Mouse (Mus musculus) frontal cortex, postnatal 25 days (tissue): ENCODE measurements around the gene Atf6b.

Experiments
- DNase-seq, 2 experiments: peaks; one replicate each; pipeline ENCODE4 v3.0.0; 2022; ENCODE audit warnings: low spot score in 2 of 2

The Atf6b gene

DNA sequence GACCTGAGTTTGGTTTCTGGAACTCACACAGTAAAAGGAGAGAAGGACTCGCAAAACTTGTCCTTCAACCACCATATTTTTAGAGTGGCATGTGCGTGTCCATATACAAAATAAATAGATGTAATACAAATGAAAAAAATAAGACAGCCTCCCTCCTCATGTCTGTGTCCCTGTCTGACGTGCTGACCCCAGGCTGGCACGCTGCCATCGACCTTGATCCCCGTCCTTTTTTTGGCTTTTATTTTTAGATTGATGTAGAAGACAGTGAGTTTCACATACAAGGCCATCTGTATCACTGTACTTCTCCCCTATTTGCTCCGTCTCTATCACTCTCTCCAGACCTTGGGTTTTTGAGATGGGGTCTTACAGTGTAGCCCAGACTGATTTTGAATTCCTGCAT is 17.5 kb downstream of the Atf6b start:
- no peak for DNase-seq

DNA sequence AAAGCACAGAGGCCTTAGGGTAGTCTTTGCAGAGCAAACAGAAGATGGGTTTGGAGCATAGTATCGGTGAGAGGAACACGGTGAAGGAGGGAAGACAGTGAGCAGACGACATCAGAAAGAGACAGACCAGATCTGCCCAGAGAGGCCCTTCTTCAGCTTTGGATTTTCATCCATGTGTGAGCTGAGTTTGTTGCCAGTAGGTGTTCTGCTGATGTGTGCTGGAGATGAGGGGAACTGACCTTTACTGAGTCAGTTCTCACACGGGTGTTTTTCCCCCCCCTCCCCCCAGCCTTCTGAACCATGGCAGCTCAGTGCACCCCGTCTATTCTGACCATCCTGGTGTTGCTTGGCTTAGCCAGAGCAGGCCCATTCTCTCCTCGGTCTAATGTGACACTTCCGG is 23.3 kb downstream of the Atf6b start, which contains the start of gene Tnxb:
Gene Tnxb, plus strand, starts transcription at position 301 of the 400 bp plus-strand sequence.
- DNase-seq, result no peak

DNA sequence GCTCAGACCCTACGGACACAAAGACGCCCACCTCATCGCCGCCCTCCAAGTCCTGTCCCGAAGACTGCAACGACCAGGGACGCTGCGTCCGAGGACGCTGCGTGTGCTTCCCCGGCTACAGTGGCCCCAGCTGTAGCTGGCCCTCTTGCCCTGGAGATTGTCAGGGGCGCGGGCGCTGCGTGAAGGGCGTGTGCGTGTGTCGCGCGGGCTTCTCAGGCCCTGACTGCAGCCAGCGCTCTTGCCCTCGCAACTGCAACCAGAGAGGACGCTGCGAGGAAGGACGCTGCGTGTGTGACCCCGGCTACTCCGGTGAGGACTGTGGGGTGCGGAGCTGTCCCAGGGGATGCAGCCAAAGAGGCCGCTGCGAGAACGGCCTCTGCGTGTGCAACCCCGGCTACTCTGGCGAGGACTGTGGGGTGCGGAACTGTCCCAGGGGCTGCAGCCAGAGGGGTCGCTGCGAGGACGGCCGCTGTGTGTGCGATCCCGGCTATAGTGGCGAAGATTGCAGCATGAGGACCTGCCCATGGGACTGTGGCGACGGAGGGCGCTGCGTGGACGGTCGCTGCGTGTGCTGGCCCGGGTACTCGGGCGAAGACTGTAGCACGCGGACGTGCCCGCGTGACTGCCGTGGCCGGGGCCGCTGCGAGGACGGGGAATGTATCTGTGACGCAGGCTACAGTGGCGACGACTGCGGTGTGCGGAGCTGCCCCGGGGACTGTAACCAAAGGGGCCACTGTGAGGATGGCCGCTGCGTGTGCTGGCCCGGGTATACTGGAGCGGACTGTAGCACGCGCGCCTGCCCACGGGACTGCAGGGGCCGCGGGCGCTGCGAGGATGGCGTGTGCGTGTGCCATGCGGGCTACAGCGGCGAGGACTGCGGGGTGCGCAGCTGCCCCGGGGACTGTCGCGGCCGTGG is 24.5 kb downstream of the Atf6b start:
- DNase-seq, result no peak

DNA sequence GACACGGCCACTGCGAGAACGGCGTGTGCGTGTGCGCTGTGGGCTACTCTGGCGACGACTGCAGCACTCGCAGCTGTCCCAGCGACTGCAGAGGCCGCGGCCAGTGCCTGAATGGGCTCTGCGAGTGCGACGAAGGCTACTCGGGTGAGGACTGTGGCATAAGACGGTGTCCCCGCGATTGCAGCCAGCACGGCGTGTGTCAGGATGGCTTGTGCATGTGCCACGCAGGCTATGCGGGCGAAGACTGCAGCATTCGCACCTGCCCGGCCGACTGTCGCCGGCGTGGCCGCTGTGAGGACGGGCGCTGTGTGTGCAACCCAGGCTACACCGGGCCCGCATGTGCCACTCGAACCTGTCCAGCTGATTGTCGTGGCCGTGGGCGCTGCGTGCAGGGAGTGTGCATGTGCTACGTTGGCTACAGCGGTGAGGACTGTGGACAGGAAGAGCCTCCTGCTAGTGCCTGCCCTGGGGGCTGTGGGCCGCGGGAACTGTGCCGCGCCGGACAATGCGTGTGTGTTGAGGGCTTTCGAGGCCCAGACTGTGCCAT is 25.4 kb downstream of the Atf6b start:
- DNase-seq, result no peak

DNA sequence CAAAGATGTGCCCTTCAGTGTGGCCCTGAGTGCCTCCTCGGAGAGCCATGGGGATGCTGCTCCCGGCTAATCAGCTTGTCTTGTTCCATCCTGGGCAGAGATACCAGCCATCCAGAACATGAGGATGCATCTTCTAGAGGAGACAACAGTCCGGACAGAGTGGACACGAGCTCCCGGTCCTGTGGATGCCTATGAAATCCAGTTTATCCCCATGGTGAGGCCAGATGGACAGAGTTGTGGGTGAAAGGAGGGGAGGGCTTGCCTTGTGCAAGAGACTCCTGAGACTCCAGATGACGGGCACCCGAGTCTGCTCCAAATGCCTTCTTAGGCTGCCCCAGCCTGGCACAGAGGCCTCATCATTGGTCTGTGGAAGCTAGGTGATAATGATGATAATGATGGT is 26.2 kb downstream of the Atf6b start:
- no peak for DNase-seq

DNA sequence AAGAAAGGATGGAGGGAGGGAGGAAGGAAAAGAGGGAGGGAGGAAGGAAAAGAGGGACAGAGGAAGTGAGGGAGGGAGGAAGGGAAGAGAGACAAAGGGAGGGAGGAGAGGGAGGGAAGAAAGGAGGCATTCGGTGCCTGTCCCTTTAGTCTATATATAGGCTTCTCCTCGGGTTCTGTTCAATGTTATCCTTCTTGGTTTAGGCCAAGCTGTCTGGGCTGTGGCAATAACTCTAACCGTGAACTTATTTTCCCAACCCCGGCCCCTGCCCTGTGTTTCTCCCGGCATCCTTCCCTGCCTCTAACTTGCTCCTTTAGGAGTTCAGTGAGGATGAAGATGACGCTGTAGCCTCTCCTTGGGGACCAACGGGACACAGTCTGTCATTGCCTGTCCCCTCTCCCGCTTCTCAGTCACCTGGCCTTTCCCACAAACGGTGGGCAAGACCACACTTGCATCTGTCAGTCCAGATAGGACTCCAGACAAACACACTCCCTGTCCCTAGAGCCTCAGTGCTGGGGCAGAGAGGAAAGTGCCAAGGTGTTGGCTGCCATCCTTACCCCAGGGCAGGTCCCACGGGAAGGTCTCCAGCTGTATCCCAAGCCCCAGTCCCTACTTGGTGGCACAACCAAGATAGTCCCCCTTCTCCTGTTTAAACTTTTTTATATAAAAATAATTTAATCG is 27.7 kb downstream of the Atf6b start:
- no peak for DNase-seq

DNA sequence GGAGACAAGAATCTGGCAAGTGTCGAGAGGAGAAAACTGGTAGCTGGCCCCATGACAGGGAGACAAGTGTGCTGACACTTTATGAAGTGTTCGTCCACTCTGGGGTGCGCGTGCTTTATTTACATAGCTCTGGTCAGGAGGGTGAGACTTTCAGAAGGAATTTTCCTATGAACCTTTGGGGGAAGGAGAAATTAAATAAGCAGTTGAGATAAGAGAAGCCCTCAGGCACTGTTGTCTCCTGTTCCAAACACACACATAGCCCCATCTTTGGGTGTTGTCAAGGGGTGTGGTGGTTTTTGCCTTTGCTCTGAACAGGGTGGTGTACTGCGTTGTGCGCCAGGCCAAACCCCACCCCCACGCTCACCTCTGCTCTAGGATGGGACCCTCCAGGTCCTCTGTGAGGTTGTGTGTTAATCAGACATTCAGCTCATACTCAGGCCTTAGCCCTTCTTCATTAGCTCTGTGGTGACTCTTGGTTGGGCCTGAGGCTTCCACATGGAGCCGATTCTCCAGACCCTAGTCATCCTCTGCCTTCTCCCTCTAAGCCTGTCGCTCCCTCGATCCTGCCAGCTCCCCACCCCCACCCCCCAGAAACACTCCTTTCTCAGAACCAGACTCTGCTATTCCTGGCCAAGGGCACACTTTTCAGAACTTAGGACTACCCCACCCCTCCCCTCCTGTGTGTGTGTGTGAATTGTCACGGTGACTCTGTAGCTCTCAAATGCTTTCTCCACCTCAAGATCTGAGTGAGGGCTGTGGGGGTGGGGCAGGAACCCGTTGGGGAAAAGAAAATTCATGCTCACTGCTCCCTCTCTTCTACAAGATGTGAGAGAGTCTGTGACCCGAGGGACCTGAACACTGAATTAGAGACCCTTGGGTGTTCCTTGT is 28.5 kb downstream of the Atf6b start:
- DNase-seq, result no peak

DNA sequence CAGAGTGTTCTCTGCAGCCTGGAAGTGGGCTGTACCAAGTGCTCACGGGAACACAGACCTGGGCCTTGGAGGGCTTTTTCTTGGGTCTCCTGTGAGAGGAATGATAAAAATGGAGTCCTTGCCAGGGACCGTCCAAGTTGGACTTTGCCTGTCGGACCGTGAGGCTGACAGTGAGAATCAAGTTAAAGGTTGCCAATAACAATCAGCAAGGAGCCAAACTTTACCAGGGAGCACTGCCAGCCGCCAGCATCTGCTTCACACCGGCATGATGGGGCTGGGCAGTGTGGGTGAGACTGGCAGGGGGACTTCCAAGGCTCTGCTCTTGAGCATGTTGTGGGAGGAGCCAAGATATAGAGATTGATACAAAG is 29.1 kb downstream of the Atf6b start:
- no peak for DNase-seq

DNA sequence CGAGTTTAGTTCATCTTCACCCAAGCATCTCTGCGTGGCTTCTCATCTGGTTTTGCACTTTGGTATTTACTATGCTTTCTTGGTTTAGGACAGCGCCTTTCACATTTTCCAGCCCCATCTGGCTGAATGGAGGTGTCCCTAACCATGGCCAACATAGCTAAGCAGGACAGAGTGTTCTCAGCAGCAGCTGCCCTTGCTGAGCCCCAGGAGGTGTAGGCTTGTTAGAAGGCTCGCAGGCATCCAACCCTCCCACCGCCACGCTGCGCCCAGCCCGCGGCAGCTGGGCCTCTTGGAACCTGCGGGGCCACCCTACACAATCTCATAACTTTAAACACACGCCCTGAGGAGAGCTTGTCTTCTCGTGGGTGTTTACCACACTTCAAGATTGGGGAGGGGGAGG is 29.7 kb downstream of the Atf6b start:
- no peak for DNase-seq

DNA sequence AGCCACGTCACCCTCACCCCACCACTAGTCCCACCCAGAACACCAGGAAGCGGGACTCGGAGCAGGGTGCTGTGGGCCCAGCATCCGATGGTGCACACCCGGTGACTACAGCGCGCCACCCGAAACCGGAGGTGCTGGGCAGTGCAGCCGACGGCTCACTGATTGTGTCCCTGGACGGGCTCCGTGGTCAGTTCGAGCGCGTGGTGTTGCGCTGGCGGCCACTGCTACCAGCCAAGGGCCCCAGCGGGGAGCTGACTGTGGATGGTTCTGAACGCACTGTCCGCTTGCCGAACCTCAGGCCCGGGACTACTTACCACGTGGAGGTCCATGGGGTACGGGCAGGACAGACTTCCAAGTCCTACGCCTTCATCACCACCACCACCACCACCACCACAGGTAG is 33.2 kb downstream of the Atf6b start:
- no peak for DNase-seq

DNA sequence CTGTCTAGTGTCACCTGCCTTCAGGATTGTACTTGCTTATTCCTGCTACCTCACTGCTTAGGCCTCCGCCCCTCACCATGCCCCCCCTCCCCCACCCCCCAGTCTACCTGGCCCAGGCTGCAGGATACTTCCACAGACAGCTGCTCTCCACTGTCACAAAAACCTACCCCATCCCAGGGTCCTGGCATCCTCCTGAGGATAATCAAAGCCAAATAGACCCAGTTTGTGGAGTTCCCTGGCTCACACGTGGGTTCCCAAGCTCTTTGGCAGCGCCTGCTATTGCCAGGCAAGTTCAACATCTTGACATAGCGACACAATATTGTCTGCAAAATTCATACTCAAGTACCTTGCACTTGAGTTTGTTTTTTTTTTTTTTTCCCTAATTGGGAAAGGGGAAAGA is 33.7 kb downstream of the Atf6b start:
- no peak for DNase-seq

DNA sequence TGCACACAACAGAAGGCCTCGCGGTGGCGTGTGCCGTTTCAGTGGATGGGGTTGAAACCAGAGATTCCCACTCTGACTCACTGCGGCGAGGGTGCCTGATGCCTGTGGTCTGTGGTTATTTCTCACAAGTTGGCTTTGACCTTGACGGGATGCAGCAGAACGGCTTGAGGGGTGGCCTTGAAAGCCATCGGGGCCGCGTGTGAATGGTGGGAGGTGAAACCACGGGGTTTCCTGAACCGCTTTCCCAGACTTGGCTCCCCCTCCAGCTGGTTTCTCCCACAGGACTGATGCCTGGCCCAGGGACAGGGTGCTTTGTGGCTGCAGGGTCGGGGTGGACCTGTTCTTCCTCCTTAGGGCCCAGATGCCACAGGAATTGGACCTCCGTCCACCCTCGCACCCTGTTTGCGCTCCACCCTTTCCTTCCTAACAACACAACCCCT is 34.2 kb downstream of the Atf6b start:
- no peak for DNase-seq

DNA sequence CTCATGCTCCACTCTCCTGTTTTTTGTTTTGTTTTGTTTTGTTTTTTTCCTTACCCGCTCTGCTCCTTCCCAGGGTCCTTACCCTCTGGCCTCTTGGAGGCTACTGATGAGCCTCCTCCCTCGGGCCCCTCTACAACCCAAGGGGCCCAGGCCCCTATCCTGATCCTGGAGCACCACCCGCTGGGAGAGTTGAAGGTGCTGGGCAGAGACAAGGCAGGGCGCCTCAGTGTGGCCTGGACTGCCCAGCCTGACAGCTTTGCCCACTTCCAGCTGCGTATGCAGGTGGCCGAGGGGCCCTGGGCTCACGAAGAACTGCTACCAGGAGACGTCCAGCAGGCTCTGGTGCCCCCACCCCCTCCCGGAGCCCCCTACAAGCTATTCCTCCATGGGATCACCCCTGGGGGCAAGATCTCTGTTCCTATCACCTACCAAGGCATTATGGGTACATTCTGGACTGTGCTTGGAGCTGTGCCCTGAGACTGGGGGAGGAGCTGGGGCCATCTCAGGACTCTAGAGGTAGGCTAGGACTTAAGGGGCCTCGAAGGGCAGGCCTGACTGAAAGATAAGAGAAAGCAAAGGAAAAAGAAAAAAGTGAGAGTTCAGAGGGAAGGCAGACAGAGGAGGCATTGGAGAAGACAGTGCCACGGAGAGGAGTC is 35.1 kb downstream of the Atf6b start:
- DNase-seq, result no peak

DNA sequence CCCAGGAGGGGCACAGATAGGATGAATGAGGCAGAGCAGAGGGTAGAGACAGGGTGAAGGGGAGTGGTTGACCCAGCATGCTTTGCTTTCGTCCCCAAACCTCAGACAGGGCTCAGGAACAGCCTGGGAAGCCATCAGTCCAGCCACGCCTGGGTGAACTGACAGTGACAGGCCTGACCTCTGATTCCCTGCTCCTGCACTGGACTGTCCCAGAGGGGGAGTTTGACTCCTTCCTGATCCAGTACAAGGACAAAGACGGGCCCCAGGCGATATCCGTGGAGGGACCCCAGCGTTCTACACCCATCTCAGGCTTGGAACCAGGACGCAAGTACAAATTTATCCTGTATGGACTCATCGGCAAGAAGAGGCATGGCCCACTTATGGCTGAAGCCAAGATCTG is 36.2 kb downstream of the Atf6b start:
- no peak for DNase-seq

DNA sequence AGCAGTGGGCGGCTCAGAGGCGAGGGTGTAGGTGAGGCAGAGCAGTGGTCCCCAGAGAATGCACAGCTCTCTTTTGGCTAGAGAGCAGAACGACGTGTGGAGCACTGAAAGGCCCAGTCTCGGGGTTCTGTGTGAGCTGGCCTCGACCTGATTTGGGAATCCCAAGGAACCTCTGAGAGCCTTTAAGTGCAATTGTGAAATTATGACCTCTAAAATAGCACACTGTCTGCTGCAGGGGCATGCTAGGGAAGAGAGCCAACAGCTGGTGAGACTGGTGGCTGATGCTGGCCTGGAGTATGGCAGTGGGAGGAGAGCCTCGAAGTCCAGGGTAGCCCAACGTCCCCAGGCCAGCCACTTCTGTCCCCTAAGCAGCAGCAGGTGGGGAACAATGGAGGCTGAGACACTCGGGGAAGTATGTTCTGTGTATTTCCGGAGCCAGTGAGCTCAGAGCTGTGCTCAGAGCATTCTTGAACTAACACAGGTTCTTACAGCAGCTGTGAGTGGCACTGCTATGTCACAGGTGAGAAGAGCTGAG is 36.8 kb downstream of the Atf6b start:
- no peak for DNase-seq

DNA sequence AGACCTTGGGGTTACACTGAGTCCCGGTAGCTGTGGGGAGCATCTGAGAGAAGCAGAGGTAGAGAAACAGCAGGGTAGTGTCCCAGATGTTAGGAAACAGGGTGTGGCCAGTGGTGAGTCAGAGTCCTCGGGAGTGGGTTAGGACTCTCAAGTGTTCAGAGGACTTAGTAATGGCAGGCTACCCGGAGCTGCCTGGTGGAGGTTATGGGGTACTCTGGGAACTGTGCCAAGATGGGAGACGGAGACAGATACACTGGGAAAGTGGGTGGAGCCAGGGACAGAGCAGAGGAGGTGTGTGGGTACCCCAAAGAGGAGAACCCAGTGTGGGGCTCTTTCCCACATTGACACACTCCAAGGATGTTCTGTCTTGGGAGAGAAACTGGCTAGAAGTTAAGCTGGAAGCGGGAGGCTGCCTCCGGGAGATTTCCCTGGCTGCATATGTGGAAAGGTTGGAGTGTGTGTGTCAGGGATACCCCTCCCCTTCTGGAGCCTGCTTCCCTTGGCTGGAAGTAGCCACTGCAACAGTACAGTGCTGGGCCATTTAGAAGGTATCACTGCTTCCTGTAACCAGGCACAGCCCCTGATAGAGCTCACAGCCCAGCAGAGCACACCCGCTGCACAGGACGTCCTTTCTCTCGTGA is 37.4 kb downstream of the Atf6b start:
- no peak for DNase-seq

DNA sequence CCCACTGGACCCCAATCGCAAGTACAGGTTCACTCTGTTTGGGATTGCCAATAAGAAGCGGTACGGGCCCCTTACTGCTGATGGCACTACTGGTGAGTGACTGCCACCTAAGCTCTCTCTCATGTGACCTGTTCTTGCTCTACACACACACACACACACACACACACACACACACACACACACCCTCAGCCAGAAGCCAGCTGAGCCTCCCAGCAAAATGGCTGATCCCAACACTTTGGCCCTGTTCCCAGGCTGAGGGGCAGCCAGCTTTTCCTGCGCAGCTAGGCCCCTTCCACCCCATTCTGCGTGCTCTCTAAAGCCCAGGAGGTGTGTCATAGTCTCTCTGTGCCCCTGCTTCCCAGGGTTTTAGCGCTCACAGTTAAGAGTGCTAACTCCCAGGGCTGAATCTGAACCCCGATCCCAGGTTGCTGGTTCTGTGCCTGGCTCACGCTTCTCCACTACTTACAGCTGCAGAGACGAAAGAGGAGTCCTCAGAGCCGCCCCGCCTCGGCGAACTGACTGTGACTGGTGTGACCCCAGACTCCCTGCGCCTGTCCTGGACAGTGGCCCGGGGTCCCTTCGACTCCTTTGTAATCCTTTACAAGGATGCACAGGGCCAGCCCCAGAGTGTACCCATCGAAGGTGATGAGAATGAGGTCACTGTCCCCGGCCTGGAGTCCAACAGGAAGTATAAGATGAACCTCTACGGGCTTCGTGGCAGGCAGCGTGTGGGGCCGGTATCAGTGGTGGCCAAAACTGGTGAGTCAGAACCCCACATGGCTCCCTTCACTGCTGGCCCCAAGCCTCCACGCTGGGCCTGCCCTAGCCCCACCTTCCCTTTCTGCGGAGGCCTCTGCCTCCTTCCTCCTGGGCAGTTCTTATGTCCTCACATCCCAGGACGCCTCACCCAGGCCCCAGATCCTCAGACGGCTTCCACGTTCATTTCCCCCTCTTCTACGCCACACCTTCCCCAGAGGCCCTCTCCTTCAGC is 38.5 kb downstream of the Atf6b start:
- DNase-seq, result no peak

DNA sequence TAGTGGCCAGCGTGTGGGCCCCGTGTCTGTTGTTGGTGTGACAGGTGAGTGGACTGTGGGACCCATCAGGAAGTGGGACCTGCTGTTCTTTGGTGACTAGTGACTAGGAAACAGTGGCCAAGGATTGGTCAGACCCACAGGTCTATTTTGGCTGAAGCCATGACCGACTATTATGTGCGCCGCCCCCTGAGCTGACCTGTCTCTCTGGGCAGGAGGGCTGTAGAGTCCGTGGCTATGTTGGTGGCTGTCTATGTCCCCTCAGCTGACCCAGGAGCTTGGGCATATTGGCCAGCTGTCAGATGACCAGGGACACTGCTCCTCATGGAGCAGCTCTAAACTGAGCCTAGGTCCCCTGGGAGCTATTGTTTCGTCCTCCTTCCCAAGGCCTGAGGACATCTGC is 41.9 kb downstream of the Atf6b start:
- DNase-seq, result no peak

DNA sequence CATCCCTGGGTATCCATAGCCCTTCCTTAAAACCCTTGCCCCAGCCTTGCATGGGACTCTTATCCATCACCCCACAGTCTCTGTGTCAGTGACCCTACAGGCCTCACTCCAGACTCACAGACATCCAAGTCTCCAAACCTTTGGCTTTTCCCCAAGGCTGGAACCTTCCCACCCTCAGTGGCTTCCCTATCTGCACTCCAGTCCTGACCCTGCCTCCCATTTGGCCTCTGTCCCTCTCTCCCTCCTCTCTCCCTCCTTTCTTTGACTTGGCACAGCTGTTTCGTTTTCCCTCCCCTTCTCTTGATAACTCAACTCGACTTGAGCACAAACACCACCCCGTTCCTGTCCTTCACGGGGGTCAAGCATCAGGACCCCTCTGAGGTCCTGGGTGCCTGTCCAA is 43.5 kb downstream of the Atf6b start:
- no peak for DNase-seq
